Mouse (Mus musculus) gastrocnemius, adult 2 months (tissue): ENCODE measurements at regions not wholly inside any gene's neighbourhood (a gene's known extent, or its start where the extent isn't known, plus 50 kb on each side); places are given as distances from the start of the nearest gene placed in this dataset.

Experiments used
- DNase-seq: peaks from one replicate; pipeline ENCODE4 v3.0.0; 2022
- H3K27ac ChIP-seq: fragments of 200-600 bp; 2 replicates; pipeline ENCODE4 v1.8.1; 2022; ENCODE audit warnings: mild to moderate bottlenecking
- H3K4me3 ChIP-seq: fragments of 200-600 bp; 2 replicates; pipeline ENCODE4 v1.8.1; 2022; ENCODE audit warnings: mild to moderate bottlenecking, moderate library complexity
- CTCF ChIP-seq: fragments of 200-600 bp; IDR thresholded peaks from 2 replicates; pipeline ENCODE4 v1.8.1; 2022; ENCODE audit warnings: antibody characterized with exemption, mild to moderate bottlenecking, moderate library complexity
- intact Hi-C: fragments of 180-260 bp; cut with DNase I; formaldehyde crosslinking; loops from one replicate; pipeline ENCODE4 v1.15.1; 2025

DNA sequence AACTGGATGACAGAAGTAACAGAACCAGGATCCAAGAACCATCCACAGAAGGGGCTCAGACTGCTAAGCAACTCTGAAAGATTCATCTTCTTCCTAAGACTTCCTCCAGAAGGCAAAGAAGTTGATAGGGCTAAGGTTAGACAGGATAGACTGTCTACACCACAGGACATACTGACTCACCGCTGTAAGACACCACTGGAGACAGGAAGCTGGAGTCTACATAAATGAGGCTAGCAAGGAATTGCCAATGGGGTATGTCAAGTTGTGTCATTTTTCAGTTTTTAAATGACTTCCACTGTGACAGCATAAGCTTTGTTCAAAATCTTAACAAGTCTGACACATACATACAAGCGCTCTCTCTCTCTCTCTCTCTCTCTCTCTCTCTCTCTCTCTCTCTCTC is 645.4 kb upstream of the Gm10131 start:
- H3K27ac ChIP-seq = no peak overlapping the region
- DNase-seq = no peak
- TF ChIP-seq CTCF = no peak
- H3K4me3 ChIP-seq = no peak overlapping the region
- intact Hi-C loops = no loop called here

GRCm38 (mm10) chr8:34756171-34756570 is 644.6 kb upstream of the Gm10131 start:
- intact Hi-C loops = no loop called here

GRCm38 (mm10) chr8:34755480-34755879 is 643.9 kb upstream of the Gm10131 start:
- intact Hi-C loops = no loop called here
- H3K27ac ChIP-seq = no peak overlapping the region
- H3K4me3 ChIP-seq = no peak overlapping the region
- DNase-seq = no peak
- TF ChIP-seq CTCF = no peak

More at GRCm38 (mm10) chr8:34756171-34756570, 644.6 kb upstream of the Gm10131 start:
- no peak for DNase-seq
- no peak overlapping the region for H3K4me3 ChIP-seq
- TF ChIP-seq CTCF = no peak
- H3K27ac ChIP-seq = no peak overlapping the region

DNA sequence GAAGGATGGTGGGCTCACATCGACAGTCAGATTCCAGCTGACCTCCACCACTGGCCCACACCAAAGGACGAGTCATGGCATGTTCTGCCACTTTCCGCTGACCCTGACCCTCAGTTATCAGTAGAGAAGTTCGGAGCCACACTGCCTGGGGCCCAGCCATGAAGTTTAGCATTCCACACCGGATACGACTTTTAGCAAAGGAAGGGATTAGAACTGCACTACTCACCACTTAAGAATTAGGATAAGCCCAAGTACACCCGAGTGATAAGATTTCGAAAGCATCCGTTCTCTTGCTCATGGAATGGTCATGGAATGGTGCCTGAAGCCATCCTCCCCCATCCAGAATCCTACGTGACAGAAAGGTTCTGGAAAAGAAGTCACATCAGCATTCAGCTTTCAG is 641.5 kb upstream of the Gm10131 start:
- H3K27ac ChIP-seq = no peak overlapping the region
- no peak for TF ChIP-seq CTCF
- H3K4me3 ChIP-seq = no peak overlapping the region
- DNase-seq = no peak
- intact Hi-C loops = no loop called here

DNA sequence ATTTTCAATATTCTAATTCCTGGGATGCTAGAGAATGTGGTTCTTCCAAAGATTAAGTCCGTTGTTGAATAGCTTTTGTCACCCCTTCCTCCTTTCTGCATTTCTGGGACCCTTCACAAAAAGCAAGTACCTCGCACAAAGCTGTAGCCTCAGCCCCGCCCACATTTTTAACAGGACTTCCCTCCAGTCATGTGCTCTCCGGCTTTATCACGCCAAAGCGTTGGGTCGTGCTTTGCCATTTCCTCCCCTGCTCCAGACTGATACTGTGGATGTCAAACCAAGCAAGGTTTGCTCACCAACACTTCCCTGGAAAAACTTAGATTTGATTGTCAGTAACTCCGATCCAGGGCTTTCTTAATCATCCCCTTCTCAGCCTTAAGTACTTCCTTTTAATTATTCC is 637.0 kb upstream of the Gm10131 start:
- intact Hi-C loops = no loop called here
- Histone ChIP-seq H3K27ac (no peak overlapping the region), H3K4me3 (no peak overlapping the region)
- no peak for TF ChIP-seq CTCF
- no peak for DNase-seq

DNA sequence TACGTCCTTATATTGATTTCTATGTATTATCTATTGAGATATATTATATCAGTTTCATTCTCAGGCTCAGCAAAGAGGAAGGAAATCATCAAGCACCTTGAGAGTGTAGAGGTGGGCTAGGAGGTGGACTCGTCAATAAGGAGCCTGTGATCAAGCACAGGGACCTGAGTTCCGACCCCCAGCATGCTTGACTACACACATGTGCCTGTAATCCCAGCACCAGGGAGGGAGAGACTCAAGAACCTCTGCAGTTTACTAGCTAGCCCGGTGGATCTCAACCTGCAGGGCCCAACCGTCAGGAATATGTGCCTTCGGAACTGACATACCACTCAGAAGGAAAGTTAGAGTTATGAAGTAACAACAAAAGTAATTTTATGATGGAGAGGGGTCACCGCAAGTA is 634.2 kb upstream of the Gm10131 start:
- no peak for DNase-seq
- Histone ChIP-seq H3K4me3 (no peak overlapping the region), H3K27ac (no peak overlapping the region)
- intact Hi-C loops = no loop called here
- TF ChIP-seq CTCF = no peak

DNA sequence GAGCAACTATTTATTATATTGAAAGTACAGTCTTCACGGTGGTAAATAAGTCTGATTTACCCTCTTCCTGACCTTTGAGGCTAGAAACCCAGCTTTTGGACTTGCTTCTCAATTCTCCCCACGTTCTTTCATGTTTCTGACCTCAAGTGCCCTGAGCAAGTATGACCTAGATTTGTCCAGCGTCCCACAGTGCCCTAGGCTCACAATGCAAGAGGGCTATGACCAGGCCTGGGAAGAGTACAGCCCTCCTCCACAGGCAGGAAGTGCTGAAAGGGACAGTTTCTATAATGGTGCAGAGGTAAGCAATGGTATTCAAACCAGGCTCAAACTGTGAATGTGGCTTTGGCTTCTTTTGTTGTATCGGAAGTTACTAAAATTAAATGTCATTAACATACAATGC is 633.1 kb upstream of the Gm10131 start:
- no peak for DNase-seq
- intact Hi-C loops = no loop called here
- no peak overlapping the region for H3K27ac ChIP-seq
- TF ChIP-seq CTCF = no peak
- no peak overlapping the region for H3K4me3 ChIP-seq

GRCm38 (mm10) chr8:34744179-34744578 is 632.6 kb upstream of the Gm10131 start:
- DNase-seq = no peak
- Histone ChIP-seq H3K27ac (no peak overlapping the region), H3K4me3 (no peak overlapping the region)
- TF ChIP-seq CTCF = no peak
- intact Hi-C loops = no loop called here

DNA sequence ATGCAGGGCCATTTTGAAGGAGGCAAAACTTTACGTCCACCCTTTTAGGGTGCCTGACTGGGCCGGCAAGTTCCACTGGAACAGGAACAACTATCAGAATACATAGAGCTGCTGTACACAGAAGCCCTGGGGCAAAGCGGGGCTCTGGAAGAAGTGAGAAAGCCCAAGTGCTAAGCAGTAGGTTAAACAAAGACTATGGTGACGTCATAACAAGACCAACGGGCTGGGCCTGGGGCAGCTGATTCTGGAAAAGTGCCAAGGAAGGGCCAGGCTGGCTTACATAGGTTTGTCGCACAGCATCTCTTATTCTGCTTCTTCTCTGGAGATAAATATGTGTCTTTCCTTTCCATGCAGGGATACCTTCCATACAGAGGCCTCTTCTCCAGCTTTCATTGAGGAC is 631.6 kb upstream of the Gm10131 start:
- DNase-seq = no peak
- no peak overlapping the region for H3K4me3 ChIP-seq
- intact Hi-C loops = no loop called here
- no peak for TF ChIP-seq CTCF
- H3K27ac ChIP-seq = no peak overlapping the region

DNA sequence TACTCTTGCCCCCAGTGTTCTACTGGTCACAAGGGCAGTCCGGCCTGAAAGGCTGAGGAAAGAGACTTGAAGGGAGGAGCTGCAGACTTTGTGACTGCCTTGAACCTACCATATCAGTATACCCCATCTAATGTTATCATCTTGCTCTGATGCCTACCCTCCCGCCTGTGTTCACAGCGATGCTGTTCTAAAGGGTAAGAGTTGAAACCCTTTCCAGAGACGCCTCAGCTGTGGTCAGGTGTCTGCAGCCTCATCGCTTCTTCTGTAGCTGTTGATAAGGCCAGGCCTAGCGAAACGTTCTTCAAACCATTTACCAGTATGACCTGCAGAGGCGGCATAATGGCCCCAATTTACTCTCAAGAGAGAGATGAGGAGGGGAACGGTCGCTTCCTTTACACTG is 629.3 kb upstream of the Gm10131 start:
- no peak for TF ChIP-seq CTCF
- no peak overlapping the region for H3K27ac ChIP-seq
- DNase-seq = no peak
- H3K4me3 ChIP-seq = no peak overlapping the region
- intact Hi-C loops = no loop called here

- no peak for TF ChIP-seq CTCF
- intact Hi-C loops = no loop called here
- Histone ChIP-seq H3K4me3 (no peak overlapping the region), H3K27ac (no peak overlapping the region)
- DNase-seq = no peak
Measured at GRCm38 (mm10) chr8:34739836-34740804, 628.6 kb upstream of the Gm10131 start.

DNA sequence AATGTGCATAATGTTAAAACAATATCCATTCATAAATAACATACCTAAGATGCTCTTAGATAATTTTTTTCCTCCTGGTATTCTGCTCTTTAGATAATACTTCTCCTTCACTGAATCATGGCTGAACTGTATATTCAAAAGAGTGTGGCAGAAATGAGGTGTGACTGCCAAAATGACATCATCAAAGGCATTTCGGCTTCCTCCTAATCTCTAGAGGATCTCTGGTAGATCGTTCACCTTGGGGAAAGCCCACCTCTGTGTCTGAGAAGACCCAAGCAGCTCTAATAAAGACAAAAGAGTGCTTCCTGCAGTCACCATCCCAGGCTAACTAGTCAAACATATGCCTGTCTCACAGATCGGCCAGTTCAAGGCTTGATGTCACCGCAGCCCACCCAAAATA is 624.7 kb upstream of the Gm10131 start:
- no peak for TF ChIP-seq CTCF
- intact Hi-C loops = no loop called here
- H3K4me3 ChIP-seq = no peak overlapping the region
- no peak for DNase-seq
- H3K27ac ChIP-seq = no peak overlapping the region

DNA sequence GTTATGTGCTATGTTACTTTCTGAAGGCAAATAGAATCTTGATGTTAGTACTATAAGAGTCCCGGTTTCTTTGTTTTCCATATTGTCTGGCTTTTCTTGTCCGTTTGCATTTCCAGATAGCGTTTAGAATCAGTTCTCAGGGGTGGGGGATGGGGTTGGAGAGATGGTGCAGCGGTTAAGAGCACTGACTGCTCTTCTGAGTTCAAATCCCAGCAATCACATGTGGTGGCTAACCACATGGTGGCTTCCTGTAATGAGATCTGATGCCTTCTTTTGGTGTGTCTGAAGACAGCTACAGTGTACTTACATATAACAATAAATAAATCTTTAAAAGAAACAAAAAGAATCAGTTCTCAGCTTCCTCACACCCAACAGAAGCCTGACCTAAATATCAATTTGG is 623.5 kb upstream of the Gm10131 start:
- TF ChIP-seq CTCF = no peak
- no peak for DNase-seq
- Histone ChIP-seq H3K4me3 (no peak overlapping the region), H3K27ac (no peak overlapping the region)
- intact Hi-C loops = no loop called here

GRCm38 (mm10) chr8:34732808-34733207 is 621.3 kb upstream of the Gm10131 start:
- intact Hi-C loops = no loop called here
- no peak for TF ChIP-seq CTCF
- DNase-seq = no peak

More at GRCm38 (mm10) chr8:34732808-34733207, 621.3 kb upstream of the Gm10131 start:
- H3K27ac ChIP-seq = no peak overlapping the region
- H3K4me3 ChIP-seq = no peak overlapping the region
